Mouse (Mus musculus) skeletal muscle tissue, adult 2 months (tissue): Measurements from ENCODE around the gene Phykpl.
"Not testable (repeated sequence)": the region's sequence is repeated elsewhere in the genome, so short reads cannot be mapped to it uniquely, and the experiment has no call there.

Source experiments
- DNase-seq: peaks from one replicate; pipeline ENCODE4 v3.0.0-alpha.2; 2012; ENCODE audit warnings: low read depth, low spot score

The Phykpl gene

GRCm38 (mm10) chr11:51617693-51618092, 33.1 kb downstream of the Phykpl start:
- peak; percentile 48 for DNase-seq

- no peak for DNase-seq
Measured at GRCm38 (mm10) chr11:51618894-51619408, 34.4 kb downstream of the Phykpl start.

GRCm38 (mm10) chr11:51619409-51620060, 35.0 kb downstream of the Phykpl start, which contains the start of gene Nhp2:
TSS of gene Nhp2 (plus strand) at chr11:51619735.
- peak; percentile 95 for DNase-seq

- DNase-seq, result no peak
Measured at GRCm38 (mm10) chr11:51620084-51620483, 35.5 kb downstream of the Phykpl start.

GRCm38 (mm10) chr11:51621776-51622175, 37.2 kb downstream of the Phykpl start:
- DNase-seq, result no peak

- no peak for DNase-seq
Measured at GRCm38 (mm10) chr11:51622971-51623491, 38.5 kb downstream of the Phykpl start.

- DNase-seq, result no peak
Measured at GRCm38 (mm10) chr11:51625187-51625820, 40.7 kb downstream of the Phykpl start.

GRCm38 (mm10) chr11:51627425-51627824, 42.9 kb downstream of the Phykpl start:
- DNase-seq, result no peak

- no peak for DNase-seq
Measured at GRCm38 (mm10) chr11:51627907-51628306, 43.4 kb downstream of the Phykpl start.

- no peak for DNase-seq
Measured at GRCm38 (mm10) chr11:51629651-51630314, 45.2 kb downstream of the Phykpl start.

GRCm38 (mm10) chr11:51632130-51632753, 47.7 kb downstream of the Phykpl start:
- no peak for DNase-seq

GRCm38 (mm10) chr11:51633200-51633599, 48.6 kb downstream of the Phykpl start:
- DNase-seq, result not testable (repeated sequence)

- no peak for DNase-seq
Measured at GRCm38 (mm10) chr11:51633721-51634120, 49.2 kb downstream of the Phykpl start.

- DNase-seq, result no peak
Measured at GRCm38 (mm10) chr11:51635127-51635524, 50.6 kb downstream of the Phykpl start.

GRCm38 (mm10) chr11:51635525-51636322, 51.2 kb downstream of the Phykpl start, which contains the start of gene Rmnd5b:
TSS of gene Rmnd5b (minus strand) at chr11:51635896.
- peak; percentile 85 for DNase-seq

- DNase-seq, result peak; percentile 57
Measured at GRCm38 (mm10) chr11:51636323-51636684, 51.7 kb downstream of the Phykpl start.

GRCm38 (mm10) chr11:51637971-51638414, 53.4 kb downstream of the Phykpl start:
- no peak for DNase-seq

GRCm38 (mm10) chr11:51638497-51638896, 53.9 kb downstream of the Phykpl start:
- DNase-seq, result no peak

- no peak for DNase-seq
Measured at GRCm38 (mm10) chr11:51640748-51641147, 56.2 kb downstream of the Phykpl start.

GRCm38 (mm10) chr11:51643202-51643601, 58.6 kb downstream of the Phykpl start:
- DNase-seq, result no peak

GRCm38 (mm10) chr11:51643761-51644160, 59.2 kb downstream of the Phykpl start:
- DNase-seq, result no peak
